Mouse (Mus musculus): ENCODE data around the gene Olfr288.

DNA sequence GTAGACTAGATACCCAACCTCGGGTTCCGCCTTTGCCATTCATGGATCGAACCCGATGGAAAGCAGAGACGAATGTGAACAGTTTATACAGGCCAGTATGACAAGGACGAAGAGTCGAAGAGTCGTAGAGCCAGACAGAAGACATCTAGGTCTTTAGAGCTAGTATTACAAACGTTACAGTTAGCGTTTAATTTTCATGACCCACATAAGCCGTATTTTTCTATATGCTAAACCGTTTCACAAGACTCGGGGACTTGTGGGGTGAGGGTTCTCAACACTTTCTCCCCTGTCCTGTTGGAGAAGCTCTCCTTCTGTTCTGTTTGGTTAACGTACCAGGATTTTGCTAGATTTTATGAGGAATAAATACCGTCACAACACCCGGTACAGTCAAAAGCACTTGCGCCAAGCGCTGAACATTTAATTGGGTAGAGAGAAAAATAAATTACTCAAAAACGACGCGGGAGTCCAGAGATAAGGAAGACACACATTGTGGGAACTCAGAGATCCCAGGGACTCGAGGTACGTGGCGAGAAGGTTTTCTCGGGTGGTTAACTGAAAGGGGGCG is 14.7 kb downstream of the Olfr288 start:
- no peak for TF ChIP-seq CTCF (IDR thresholded peaks at IDR 0.05; ENCODE audit: extremely low read depth, insufficient read depth, low read length)
- no peak for TF ChIP-seq POLR2A (IDR thresholded peaks at IDR 0.05; ENCODE audit: extremely low read depth, insufficient read depth, low read length)
